Mouse (Mus musculus): ENCODE measurements around the gene Zfp287. TPM values are rescaled to one million over a fixed set of nuclear protein-coding genes. Genes with fewer than 3 reads are reported as not detected.

Gene Zfp287
- polyA plus RNA-seq (2014; fragmentation: Illumina TruSeq; extraction: RNeasy Lipid Tissue Mini Kit (QIAGEN cat#74804); ENCODE audit: low read depth, low replicate concordance), result 2.0 TPM

DNA sequence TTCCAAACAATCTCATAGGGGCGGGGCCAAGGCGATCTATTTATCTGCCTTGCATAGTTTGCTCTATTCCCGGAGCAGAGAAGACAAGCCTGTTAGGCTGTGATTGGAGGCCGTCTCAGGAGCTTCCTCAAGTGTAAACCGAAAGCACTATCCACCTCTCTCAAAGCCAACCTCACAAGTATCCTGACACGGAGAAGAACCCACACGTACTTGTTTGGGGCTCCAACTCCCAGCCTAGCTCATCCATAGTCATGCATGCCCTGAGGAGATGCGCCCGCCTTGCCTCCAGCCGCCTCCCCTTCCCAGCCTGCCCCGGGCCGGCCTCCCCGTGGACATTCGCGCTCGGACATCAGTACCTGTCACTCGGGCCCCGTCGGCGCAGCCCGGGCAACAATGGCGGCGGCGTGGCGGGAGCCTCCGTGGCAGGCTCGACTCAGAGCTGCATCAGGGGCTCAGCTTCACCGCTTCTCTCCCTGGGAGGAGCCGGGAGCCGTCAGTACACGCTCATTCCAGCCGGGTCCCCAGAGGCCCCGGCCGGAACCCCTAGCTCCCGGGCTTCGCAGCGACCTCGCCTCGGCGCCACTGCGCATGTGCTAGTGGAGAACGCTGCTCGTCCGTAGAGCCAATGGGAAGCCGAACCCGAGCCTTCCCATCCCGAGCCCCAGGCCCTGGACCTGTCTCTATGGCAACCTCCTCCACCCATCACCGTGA, at the start of gene Zfp287:
Gene Zfp287, minus strand, starts transcription at position 595 of the 711 bp plus-strand sequence.

DNA sequence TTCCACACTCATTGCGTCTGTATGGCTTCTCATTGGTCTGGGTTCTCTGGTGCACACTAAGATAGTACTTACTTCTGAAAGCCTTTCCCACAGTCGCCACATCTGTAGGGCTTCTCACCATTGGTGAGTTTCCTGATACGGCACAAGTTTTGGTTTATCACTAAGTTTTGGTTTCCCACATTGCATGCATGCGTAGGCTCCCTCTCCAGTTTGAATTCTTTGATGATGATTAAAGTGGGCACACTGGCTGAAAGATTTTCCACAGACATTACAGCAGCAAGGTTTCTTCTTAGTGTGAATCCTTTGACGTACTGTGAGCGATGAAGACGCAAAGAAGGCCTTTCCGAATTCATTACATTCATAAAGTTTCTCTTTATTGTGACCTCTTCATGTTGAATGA, 21.1 kb upstream of the Zfp287 start, which contains the start of gene Gm10428:
Gene Gm10428, plus strand, starts transcription at position 321 of the 400 bp plus-strand sequence.

Other genes with a start within 250 kb of the Zfp287 start
- 28.9 TPM for gene Cenpv, start 192.6 kb downstream of the Zfp287 start, polyA plus RNA-seq (2014; fragmentation: Illumina TruSeq; extraction: RNeasy Lipid Tissue Mini Kit (QIAGEN cat#74804); ENCODE audit: low read depth, low replicate concordance)
- gene Ubb, start 180.7 kb downstream of the Zfp287 start, polyA plus RNA-seq (2014; fragmentation: Illumina TruSeq; extraction: RNeasy Lipid Tissue Mini Kit (QIAGEN cat#74804); ENCODE audit: low read depth, low replicate concordance), result 981 TPM
- 4.1 TPM for gene Trpv2, start 157.4 kb downstream of the Zfp287 start, polyA plus RNA-seq (2014; fragmentation: Illumina TruSeq; extraction: RNeasy Lipid Tissue Mini Kit (QIAGEN cat#74804); ENCODE audit: low read depth, low replicate concordance)
- 6.5 TPM for gene Lrrc75a, start 83.4 kb downstream of the Zfp287 start, polyA plus RNA-seq (2014; fragmentation: Illumina TruSeq; extraction: RNeasy Lipid Tissue Mini Kit (QIAGEN cat#74804); ENCODE audit: low read depth, low replicate concordance)
- 17.9 TPM for gene Mmgt2, start 83.2 kb downstream of the Zfp287 start, polyA plus RNA-seq (2014; fragmentation: Illumina TruSeq; extraction: RNeasy Lipid Tissue Mini Kit (QIAGEN cat#74804); ENCODE audit: low read depth, low replicate concordance)
- gene Gm10428, start 21.2 kb upstream of the Zfp287 start, polyA plus RNA-seq (2014; fragmentation: Illumina TruSeq; extraction: RNeasy Lipid Tissue Mini Kit (QIAGEN cat#74804); ENCODE audit: low read depth, low replicate concordance), result not detected
- 1.5 TPM for gene Zfp286, start 57.6 kb upstream of the Zfp287 start, polyA plus RNA-seq (2014; fragmentation: Illumina TruSeq; extraction: RNeasy Lipid Tissue Mini Kit (QIAGEN cat#74804); ENCODE audit: low read depth, low replicate concordance)
- gene Trim16, start 88.3 kb upstream of the Zfp287 start, polyA plus RNA-seq (2014; fragmentation: Illumina TruSeq; extraction: RNeasy Lipid Tissue Mini Kit (QIAGEN cat#74804); ENCODE audit: low read depth, low replicate concordance), result 4.9 TPM
- gene Fbxw10, start 115.2 kb upstream of the Zfp287 start, polyA plus RNA-seq (2014; fragmentation: Illumina TruSeq; extraction: RNeasy Lipid Tissue Mini Kit (QIAGEN cat#74804); ENCODE audit: low read depth, low replicate concordance), result 0.26 TPM
- 24.4 TPM for gene Tvp23b, start 147.6 kb upstream of the Zfp287 start, polyA plus RNA-seq (2014; fragmentation: Illumina TruSeq; extraction: RNeasy Lipid Tissue Mini Kit (QIAGEN cat#74804); ENCODE audit: low read depth, low replicate concordance)
- not detected for gene Cdrt4, start 219.3 kb upstream of the Zfp287 start, polyA plus RNA-seq (2014; fragmentation: Illumina TruSeq; extraction: RNeasy Lipid Tissue Mini Kit (QIAGEN cat#74804); ENCODE audit: low read depth, low replicate concordance)